Mouse (Mus musculus) embryonic facial prominence, embryonic 12.5 days (tissue): ENCODE measurements around the gene Pxdc1. TPM values are rescaled to one million over a fixed set of nuclear protein-coding genes. Genes with fewer than 3 reads are reported as not detected.

Source experiments
- ATAC-seq: fragments of 200-750 bp; cut with Nextera tagmentation; 2 replicates; pipeline ENCODE4 v1.8.0; 2017; ENCODE audit not compliant: insufficient number of reproducible peaks, insufficient read depth, low FRiP score, low TSS enrichment
- H3K27ac ChIP-seq: fragments of 300-500 bp; sonication (generic); 2 replicates; pipeline ENCODE4 v1.5.1; 2016; ENCODE audit warnings: mild to moderate bottlenecking
- H3K27me3 ChIP-seq: fragments of 300-500 bp; sonication (generic); 2 replicates; pipeline ENCODE4 v1.6.1; 2016; ENCODE audit warnings: mild to moderate bottlenecking, moderate library complexity
- H3K36me3 ChIP-seq: fragments of 300-500 bp; sonication (generic); 2 replicates; pipeline ENCODE4 v1.6.1; 2016; ENCODE audit warnings: mild to moderate bottlenecking
- H3K4me1 ChIP-seq: fragments of 300-500 bp; sonication (generic); 2 replicates; pipeline ENCODE4 v1.6.1; 2016
- H3K4me2 ChIP-seq: fragments of 300-500 bp; sonication (generic); replicated peaks from 2 replicates; pipeline ENCODE4 v1.6.1; 2016; ENCODE audit warnings: mild to moderate bottlenecking, moderate library complexity
- H3K4me3 ChIP-seq: fragments of 300-500 bp; sonication (generic); 2 replicates; pipeline ENCODE4 v1.5.1; 2016; ENCODE audit warnings: mild to moderate bottlenecking
- H3K9ac ChIP-seq: fragments of 300-500 bp; sonication (generic); 2 replicates; pipeline ENCODE4 v1.6.1; 2016; ENCODE audit warnings: mild to moderate bottlenecking, moderate library complexity
- H3K9me3 ChIP-seq: fragments of 300-500 bp; sonication (generic); 2 replicates; pipeline ENCODE4 v1.6.1; 2016; ENCODE audit warnings: mild to moderate bottlenecking, moderate library complexity
- WGBS: fragments of 180-500 bp; shearing (Covaris S2); methylation state at CpG from one replicate; pipeline ENCODE4 v1.1.7; 2016; 5-methylcytosine and 5-hydroxymethylcytosine counted together
- polyA plus RNA-seq: library from polyadenylated mRNA; unstranded; fragments of >200 nt; fragmentation: Nextera tagmentation; extraction: Ambion mirVana; gene quantifications from 2 replicates; pipeline ENCODE4 v1.2.1, GENCODE M21; 2016

Gene Pxdc1
- polyA plus RNA-seq, 1 experiment from 2014 or later: 15.5 TPM

- 91% methylated on average over 5 of the region's 5 CpGs for WGBS
- Histone ChIP-seq H3K4me1 (peaks cover 11% of the 10 kb centered on the region; the same call in 1 of the 2 replicates), H3K9me3 (no peaks in the 10 kb centered on the region), H3K27me3 (no peaks in the 10 kb centered on the region), H3K9ac (no peak overlapping the region), H3K36me3 (no peaks in the 10 kb centered on the region), H3K4me2 (no peak overlapping the region), H3K27ac (no peak overlapping the region), H3K4me3 (no peak overlapping the region)
- ATAC-seq: no peak
These were observed 20.1 kb upstream of the Pxdc1 start for GRCm38 (mm10) chr13:34673354-34673753.

DNA sequence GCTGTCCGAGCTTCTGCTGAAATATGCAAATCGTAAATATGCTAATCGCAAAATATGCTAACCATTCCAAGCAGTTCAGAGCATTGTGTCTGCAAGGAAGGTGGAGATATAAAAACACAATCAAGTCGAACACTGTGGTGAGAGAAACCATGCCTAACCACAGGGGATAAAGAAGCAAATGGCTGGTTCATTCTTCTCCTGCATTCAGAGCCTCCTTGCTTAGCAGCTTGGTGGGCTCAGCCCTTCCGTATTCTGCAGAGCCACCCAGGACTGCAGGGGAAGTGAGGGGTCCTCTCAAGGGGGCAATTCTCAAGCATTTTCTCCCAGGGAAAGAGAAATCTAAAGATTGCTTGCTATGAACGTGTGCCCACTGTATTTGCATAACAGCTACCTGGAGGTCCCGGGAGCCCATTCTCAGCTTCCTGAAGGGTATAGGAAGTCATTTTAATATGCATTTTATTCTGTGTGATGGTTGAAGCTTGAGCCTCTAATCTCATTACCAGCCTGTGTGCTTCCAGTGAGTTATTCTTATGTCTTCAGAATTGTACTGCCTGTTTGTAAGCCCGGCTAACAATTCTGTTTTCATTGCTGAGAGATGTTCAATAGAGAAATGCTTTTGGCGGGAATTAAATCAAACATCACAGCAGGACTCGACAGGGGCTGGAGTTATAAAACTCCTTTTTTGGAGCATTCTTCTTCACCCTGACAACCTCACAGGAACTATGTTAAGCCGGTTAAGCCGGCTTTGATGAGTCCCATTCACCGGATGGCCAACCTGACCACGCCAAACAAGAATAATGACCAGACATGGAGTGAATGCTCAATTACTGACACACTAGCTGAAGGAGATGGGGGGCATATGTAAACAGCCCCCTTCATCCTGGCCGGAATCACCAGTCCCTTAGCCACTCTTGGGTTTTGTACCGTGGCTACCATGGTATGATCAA is 16.9 kb upstream of the Pxdc1 start:
- Histone ChIP-seq H3K4me3 (no peak overlapping the region), H3K4me1 (no peaks in the 10 kb centered on the region), H3K36me3 (no peaks in the 10 kb centered on the region), H3K9me3 (no peaks in the 10 kb centered on the region), H3K4me2 (no peak overlapping the region), H3K27ac (no peak overlapping the region), H3K9ac (no peak overlapping the region), H3K27me3 (no peaks in the 10 kb centered on the region)
- WGBS: 69% methylated on average over 16 of the region's 16 CpGs
- no peak for ATAC-seq

DNA sequence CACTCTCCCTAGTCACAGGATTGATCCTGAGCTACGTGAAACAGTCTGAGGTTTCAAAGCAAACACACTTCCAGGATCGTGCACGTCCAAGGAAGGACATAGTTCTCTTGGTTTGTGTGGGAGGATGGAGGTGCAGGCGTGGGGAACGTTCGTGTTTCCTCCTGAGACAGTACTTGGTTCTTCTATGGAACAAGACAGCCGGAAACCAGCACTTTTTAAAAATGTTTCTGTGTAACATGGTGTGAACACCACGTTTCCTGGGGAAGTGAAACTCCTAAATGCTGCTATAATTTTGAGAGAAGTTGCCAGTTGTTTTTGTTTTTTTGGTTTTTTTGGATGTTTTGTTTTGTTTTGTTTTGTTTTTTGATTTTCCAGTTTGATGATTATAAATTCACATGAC is 13.9 kb upstream of the Pxdc1 start:
- Histone ChIP-seq H3K4me3 (no peak overlapping the region), H3K27me3 (no peaks in the 10 kb centered on the region; the same call in 1 of the 2 replicates), H3K27ac (no peak overlapping the region), H3K4me2 (no peak overlapping the region), H3K9ac (no peak overlapping the region), H3K36me3 (no peaks in the 10 kb centered on the region), H3K9me3 (no peaks in the 10 kb centered on the region), H3K4me1 (no peaks in the 10 kb centered on the region)
- no peak for ATAC-seq
- 81% methylated on average over 8 of the region's 8 CpGs for WGBS

DNA sequence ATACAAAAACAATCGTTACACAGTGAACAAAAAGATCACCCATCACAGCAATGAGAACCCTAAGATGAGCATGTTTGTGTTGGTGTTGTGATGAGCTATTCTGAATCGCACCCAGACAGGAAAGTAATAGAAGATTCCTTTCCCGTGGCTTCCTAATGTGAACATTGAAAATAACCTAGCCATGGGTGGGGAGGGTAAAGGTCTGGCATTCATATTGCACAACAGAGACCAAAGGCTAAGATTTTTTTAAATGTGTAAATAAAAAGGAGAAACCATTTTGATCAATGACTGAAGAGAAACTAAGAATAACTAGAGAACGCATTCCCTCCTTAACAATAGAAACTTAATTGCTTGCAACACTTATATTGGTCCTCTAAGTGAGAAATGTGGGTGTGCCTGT is 11.8 kb upstream of the Pxdc1 start:
- Histone ChIP-seq H3K36me3 (no peaks in the 10 kb centered on the region), H3K9me3 (no peaks in the 10 kb centered on the region), H3K27me3 (no peaks in the 10 kb centered on the region; the same call in 1 of the 2 replicates)

GRCm38 (mm10) chr13:34663762-34664161 is 10.5 kb upstream of the Pxdc1 start:
- 81% methylated on average over 6 of the region's 6 CpGs for WGBS
- H3K4me2 ChIP-seq: no peak overlapping the region

More for the DNA sequence above, 11.8 kb upstream of the Pxdc1 start:
- no peak for ATAC-seq
- Histone ChIP-seq H3K27ac (no peak overlapping the region), H3K4me3 (no peak overlapping the region), H3K4me2 (no peak overlapping the region), H3K9ac (no peak overlapping the region), H3K4me1 (no peaks in the 10 kb centered on the region)
- 85% methylated on average over 4 of the region's 4 CpGs for WGBS

GRCm38 (mm10) chr13:34659507-34659906 is 6.2 kb upstream of the Pxdc1 start:
- WGBS: 49% methylated on average over 4 of the region's 4 CpGs
- Histone ChIP-seq H3K4me2 (no peak overlapping the region), H3K27ac (no peak overlapping the region), H3K4me3 (no peak overlapping the region), H3K9me3 (no peaks in the 10 kb centered on the region), H3K27me3 (no peaks in the 10 kb centered on the region; the same call in 1 of the 2 replicates), H3K9ac (no peak overlapping the region), H3K36me3 (no peaks in the 10 kb centered on the region), H3K4me1 (no peaks in the 10 kb centered on the region)
- ATAC-seq: no peak

More at GRCm38 (mm10) chr13:34663762-34664161, 10.5 kb upstream of the Pxdc1 start:
- no peak overlapping the region for H3K9ac ChIP-seq
- no peaks in the 10 kb centered on the region for H3K9me3 ChIP-seq
- H3K27ac ChIP-seq: no peak overlapping the region
- no peak for ATAC-seq
- no peaks in the 10 kb centered on the region; the same call in 1 of the 2 replicates for H3K27me3 ChIP-seq
- no peaks in the 10 kb centered on the region for H3K36me3 ChIP-seq
- H3K4me1 ChIP-seq: no peaks in the 10 kb centered on the region
- H3K4me3 ChIP-seq: no peak overlapping the region

GRCm38 (mm10) chr13:34656351-34656750 is 3.1 kb upstream of the Pxdc1 start:
- no peak overlapping the region for H3K4me3 ChIP-seq
- H3K4me1 ChIP-seq: 0 out of 2 replicates have a peak, but pooled peaks cover 9% of the 10 kb centered on the region
- ATAC-seq: no peak
- H3K27ac ChIP-seq: no peak overlapping the region
- H3K9ac ChIP-seq: no peak overlapping the region
- 77% methylated on average over 5 of the region's 5 CpGs for WGBS
- H3K9me3 ChIP-seq: no peaks in the 10 kb centered on the region
- H3K27me3 ChIP-seq: peaks cover 15% of the 10 kb centered on the region
- no peak overlapping the region for H3K4me2 ChIP-seq
- no peaks in the 10 kb centered on the region for H3K36me3 ChIP-seq

DNA sequence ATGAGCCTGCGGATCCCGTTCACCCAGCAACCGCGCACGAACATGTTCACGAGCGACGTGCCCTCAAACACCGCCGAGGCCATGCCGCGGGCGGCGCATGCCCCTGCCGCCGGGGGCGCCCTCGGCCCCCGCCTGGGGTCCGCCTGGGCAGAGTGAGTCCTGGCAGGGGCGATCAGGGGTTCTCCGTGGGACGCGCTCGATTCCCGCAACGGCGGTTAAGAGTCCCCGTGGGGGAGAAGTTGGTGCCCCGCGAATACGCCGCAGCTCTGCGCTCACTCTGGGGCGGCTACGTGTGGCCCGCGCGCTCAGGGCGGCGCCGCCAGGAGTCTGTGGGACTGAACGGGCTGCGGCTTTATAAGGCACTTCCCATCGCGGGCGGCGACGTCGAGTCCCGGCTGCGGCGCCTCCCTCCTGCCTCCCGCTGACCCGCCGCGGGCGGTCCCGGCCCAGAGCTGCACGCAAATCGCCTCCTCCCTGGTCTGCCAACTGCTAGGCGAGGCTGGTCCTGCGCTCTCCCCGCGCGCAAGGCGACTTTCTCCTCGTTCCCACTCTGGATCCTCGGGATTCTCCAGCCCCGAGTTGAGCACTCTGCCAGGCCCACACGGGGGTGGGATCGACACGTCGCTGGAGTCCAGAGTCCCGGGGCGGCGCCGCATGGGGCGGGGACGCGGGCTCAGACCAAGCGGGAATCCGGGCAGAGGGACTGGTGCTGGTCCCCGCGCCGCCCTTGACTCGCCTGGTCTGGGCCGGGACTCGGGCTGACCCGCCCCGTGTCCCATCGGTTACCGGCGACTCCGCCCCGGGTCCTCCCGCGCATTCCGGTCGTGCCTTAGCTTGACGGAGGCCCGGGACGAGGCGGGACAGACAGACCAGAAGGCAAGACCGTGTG is 689 bp downstream of the Pxdc1 start:
- peak; percentile 63 for ATAC-seq
- H3K9ac ChIP-seq: peak overlapping the region; percentile 56
- H3K27ac ChIP-seq: 0 out of 2 replicates have a peak overlapping the region, but pooled peaks have one; percentile 30

DNA sequence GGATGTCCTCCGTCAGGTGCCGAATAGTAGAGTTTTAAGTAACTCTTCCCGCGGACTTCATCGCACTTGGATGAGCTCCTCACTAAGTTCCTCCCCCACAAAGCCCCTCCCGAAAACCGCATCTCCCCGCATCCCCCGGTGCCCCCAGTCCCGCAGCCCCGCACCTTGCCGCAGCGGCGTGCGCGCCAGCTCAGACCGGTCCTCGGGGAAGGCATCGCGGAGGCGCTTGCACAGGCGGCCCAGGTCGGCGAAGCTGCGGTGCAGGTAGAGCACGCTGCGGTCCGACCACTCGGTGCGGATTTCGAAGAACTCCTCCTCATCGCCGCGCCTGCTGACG is 1.3 kb downstream of the Pxdc1 start:
- Histone ChIP-seq H3K9me3 (no peaks in the 10 kb centered on the region), H3K36me3 (no peaks in the 10 kb centered on the region), H3K4me1 (peaks cover 15% of the 10 kb centered on the region; the same call in 1 of the 2 replicates), H3K27ac (0 out of 2 replicates have a peak overlapping the region, but pooled peaks have one; percentile 30), H3K4me2 (peak overlapping the region; percentile 89), H3K9ac (peak overlapping the region; percentile 56), H3K27me3 (peaks cover 34% of the 10 kb centered on the region), H3K4me3 (peak overlapping the region; percentile 58)
- WGBS: under 1% methylated on average over 35 of the region's 35 CpGs
- peak; percentile 13; the same call in 1 of the 2 replicates for ATAC-seq

More for the DNA sequence above, 689 bp downstream of the Pxdc1 start:
- Histone ChIP-seq H3K9me3 (no peaks in the 10 kb centered on the region), H3K4me3 (peak overlapping the region; percentile 58), H3K27me3 (peaks cover 34% of the 10 kb centered on the region), H3K4me2 (peak overlapping the region; percentile 89), H3K36me3 (no peaks in the 10 kb centered on the region), H3K4me1 (peaks cover 15% of the 10 kb centered on the region; the same call in 1 of the 2 replicates)
- WGBS: under 1% methylated on average over 105 of the region's 105 CpGs

- Histone ChIP-seq H3K27ac (no peak overlapping the region), H3K4me3 (peak overlapping the region; percentile 58), H3K9me3 (no peaks in the 10 kb centered on the region), H3K4me1 (peaks cover 15% of the 10 kb centered on the region; the same call in 1 of the 2 replicates), H3K36me3 (no peaks in the 10 kb centered on the region), H3K9ac (peak overlapping the region; percentile 56), H3K27me3 (peaks cover 34% of the 10 kb centered on the region), H3K4me2 (peak overlapping the region; percentile 89)
- no peak for ATAC-seq
- WGBS: 2% methylated on average over 24 of the region's 24 CpGs
These were observed 1.8 kb downstream of the Pxdc1 start for GRCm38 (mm10) chr13:34651474-34651991.

- peak overlapping the region; percentile 89 for H3K4me2 ChIP-seq
- H3K9ac ChIP-seq: peak overlapping the region; percentile 56
- no peak overlapping the region for H3K27ac ChIP-seq
- no peaks in the 10 kb centered on the region for H3K36me3 ChIP-seq
- peaks cover 15% of the 10 kb centered on the region; the same call in 1 of the 2 replicates for H3K4me1 ChIP-seq
- peaks cover 34% of the 10 kb centered on the region for H3K27me3 ChIP-seq
- WGBS: 22% methylated on average over 10 of the region's 10 CpGs
- no peaks in the 10 kb centered on the region for H3K9me3 ChIP-seq
- H3K4me3 ChIP-seq: peak overlapping the region; percentile 58
- ATAC-seq: no peak
These were observed 2.3 kb downstream of the Pxdc1 start for GRCm38 (mm10) chr13:34650953-34651352.
